Mouse (Mus musculus): ENCODE measurements around the gene Gorab.

The Gorab gene

DNA sequence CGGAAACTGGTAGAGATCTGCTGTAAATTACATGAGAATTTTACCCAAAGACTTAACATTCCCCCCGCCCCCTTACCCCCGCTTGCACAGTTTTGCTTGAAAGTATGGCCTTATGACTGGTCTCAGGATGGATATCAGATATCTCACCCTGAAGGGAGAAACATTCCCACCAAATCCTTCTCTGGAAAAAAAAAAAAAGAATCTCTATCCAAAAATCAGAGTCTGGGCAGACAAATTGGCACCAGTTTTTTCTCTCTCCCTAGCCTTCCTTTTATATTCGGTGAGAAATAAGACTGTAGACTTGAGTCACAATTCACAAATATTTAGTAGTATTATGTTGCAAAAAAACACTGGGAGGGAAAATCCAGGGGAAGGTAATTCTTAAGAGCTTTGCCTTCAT, 47.3 kb downstream of the Gorab start:
- DNase-seq (ENCODE audit: low read depth): no peak

DNA sequence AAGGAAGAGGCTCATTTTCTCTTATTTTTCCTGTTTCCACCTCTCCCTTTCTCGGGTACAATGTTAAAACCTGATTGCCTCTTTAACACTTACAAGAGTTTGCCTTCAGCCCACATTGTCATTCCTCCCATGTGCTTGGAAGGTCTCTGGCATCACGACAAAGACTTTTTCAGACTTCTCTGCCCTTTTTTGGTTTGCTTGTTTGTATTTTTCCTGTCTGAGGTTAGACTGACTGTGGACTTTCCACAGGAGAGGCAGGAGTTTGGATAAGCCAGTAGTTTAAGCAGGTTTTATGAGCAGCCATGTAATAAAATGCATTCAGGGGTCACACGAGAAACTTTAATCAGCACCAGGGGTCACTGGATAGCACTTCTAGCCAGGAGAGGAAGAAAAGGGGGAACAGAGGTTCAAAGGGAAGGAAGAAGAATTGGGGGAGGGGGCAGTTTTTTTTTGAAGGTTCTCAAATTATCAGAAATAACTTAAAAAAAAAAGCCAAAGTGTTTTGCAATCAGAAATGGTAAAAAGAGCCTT, 47.8 kb downstream of the Gorab start:
- no peak for DNase-seq (ENCODE audit: low read depth)

DNA sequence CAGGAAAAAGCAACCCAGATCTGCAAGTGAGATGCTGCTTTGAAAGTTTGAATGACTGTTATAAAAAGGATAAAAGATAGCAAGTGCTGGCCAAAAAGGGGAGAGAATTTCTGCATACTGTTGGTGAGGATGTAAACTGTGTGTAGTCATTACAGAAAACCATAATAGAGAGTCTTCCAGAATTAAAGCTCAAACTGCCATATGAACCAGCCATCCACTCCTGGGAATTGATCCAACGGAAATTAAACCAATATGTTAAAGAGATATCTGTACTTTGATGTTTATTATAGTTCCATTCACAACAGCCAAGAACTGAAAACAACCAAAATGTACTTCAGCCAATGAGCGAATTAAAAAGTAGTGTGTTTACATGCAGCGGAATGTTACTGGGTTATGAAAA, 52.5 kb downstream of the Gorab start:
- DNase-seq (ENCODE audit: low read depth): no peak

DNA sequence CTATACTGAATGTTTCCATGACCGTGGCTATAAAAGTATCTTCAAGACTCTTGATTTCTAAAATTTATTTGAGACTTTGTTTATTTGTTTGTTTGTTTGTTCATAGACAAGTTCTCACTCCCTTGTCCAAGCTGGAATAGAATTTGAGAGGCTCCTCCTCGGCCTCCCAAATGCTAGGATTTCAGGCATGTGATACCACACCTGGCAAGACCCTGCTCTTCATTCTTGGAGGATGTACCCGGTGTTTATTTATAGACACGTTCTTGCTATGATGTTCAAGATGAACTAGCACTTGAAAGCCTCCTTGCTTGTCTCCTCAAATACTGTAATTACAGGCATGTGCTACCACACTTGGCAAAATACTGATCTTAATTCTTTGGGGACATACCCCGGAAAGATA, 57.9 kb downstream of the Gorab start:
- DNase-seq (ENCODE audit: low read depth): no peak

DNA sequence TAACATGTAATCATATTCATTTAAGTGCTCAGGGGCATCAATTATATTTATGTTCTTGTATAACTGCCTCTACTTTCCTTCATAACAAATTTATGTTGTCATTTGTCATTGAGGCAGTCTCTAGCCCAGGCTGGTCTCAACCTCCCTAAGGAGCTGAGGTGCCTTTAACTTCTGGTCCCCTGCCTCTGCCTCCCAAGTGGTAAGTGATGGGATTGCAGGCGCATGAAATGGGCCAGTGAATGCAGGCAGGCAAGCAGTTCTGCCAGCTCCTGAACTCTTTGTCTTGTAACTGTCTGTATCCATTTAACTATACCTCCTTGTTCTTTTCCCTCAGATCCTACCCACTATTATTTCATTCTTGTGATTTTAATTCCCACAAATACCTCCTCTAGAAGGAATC, 58.5 kb downstream of the Gorab start:
- DNase-seq (ENCODE audit: low read depth): no peak

DNA sequence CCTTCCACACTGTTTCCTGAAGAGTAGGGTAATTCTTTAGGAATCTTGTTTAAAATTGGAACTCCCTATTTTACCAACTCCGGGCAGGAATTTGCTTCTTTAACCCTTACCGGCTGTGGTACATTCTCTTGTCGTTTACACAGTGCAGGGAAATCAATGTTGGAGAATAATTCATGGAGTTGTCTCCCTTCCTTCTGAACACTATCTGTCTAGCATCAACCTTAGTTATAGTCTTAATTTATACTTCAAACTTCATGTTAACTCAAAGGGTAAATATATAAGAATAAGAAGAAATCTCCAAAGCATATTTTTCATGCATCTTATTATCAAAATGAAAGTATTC, 64.3 kb downstream of the Gorab start:
- DNase-seq (ENCODE audit: low read depth): no peak

DNA sequence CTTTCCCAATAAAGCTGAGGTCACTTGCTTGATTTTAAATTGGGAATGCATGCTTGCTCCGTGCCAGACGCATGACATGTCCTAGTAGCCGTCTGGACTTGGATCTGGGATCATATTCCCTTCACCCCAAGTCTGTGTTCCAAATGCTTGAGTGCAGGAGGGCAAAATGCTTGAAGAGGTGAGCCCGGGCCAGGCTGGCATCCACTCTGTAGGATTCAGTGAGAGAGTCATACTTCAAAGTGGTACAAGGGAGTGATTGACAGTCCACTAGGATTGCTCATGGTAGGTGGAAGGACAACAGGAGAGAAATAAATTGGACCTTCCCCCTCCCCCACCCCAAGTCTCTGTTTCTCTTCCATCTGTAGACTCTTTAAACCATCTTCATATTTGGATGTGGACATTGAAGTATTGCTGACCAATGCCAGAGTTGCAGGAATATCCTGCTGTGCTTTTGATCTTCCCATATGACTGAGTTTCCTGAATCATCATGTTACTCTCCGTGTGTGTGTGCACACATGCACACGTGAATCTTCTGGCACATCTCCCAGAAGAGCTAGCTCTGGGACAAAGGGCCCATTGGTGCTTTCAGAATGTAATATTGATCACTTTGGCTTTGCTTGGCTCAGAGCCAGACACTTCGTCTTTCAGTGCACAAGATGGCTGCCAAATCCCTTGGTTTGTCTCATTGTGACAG, 64.8 kb downstream of the Gorab start:
- no peak for DNase-seq (ENCODE audit: low read depth)

DNA sequence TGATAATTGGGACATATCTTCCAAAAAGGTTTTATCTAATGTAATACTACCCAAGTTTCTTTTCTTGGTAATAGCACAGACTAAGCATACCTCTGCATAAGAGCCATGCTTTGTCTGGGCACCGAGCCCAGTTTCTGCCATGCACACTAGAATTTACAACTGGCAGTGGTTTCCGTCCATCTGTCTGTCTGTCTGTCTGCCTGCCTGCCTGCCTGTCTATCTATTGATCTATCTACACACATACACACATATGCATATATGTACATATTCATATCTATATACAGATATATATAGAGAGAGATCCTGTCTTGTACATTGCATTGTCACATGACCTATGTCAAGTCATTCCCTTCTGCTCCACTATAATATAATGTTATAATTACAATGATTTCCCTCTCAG, 65.6 kb downstream of the Gorab start:
- DNase-seq (ENCODE audit: low read depth): no peak
